ENCODE assay signal across 8 mouse cellular contexts in genomic region chr6:125230571-125230970, GRCm38 (mm10). TPM values are rescaled to one million over a fixed set of nuclear protein-coding genes. Genes with fewer than 3 reads are reported as not detected.
A peak's percentile ranks its signal among the peaks of the same experiment; 100 is the strongest.
DNase-seq lines count a peak whose midpoint lies in the region; ATAC-seq lines count a peak whose summit lies in the region.

No protein-coding gene starts in this region.

- no peak overlapping the region for H3K27ac ChIP-seq in neural tube, embryonic 11.5 days (ENCODE audit: low read depth, low read length)
- H3K27ac ChIP-seq in midbrain, embryonic 12.5 days (replicated peaks), result no peak overlapping the region

- peaks cover 6% of the 10 kb centered on the region for H3K36me3 ChIP-seq in erythroblast, embryonic 14.5 days (ENCODE audit: control insufficient read depth)
- no peaks in the 10 kb centered on the region for H3K36me3 ChIP-seq in neural tube, embryonic 11.5 days (ENCODE audit: control insufficient read depth, insufficient read depth, low read length)
- no peaks in the 10 kb centered on the region for H3K36me3 ChIP-seq in midbrain, embryonic 12.5 days

- no peaks in the 10 kb centered on the region for H3K27me3 ChIP-seq in erythroblast, embryonic 14.5 days (ENCODE audit: control insufficient read depth)
- no peaks in the 10 kb centered on the region for H3K27me3 ChIP-seq in neural tube, embryonic 11.5 days (ENCODE audit: control insufficient read depth, insufficient read depth, low read length)
- H3K27me3 ChIP-seq in midbrain, embryonic 12.5 days, result no peaks in the 10 kb centered on the region

- no peak for ATAC-seq in erythroblast, adult 5-6 weeks (replicated peaks; ENCODE audit: low FRiP score, poor library complexity, severe bottlenecking)
- ATAC-seq in neural tube, embryonic 11.5 days (ENCODE audit: insufficient read depth, low FRiP score, low TSS enrichment), result no peak
- 0 out of 2 replicates have a peak, but pooled peaks have one; percentile 17 for ATAC-seq in midbrain, embryonic 12.5 days (ENCODE audit: low FRiP score, low read depth)

- H3K9ac ChIP-seq in neural tube, embryonic 11.5 days (ENCODE audit: low read length), result 0 out of 2 replicates have a peak overlapping the region, but pooled peaks have one; percentile 6
- no peak overlapping the region for H3K9ac ChIP-seq in midbrain, embryonic 12.5 days (replicated peaks)

- no peaks in the 10 kb centered on the region for H3K9me3 ChIP-seq in erythroblast, embryonic 14.5 days (ENCODE audit: control insufficient read depth, low read length)
- H3K9me3 ChIP-seq in neural tube, embryonic 11.5 days (ENCODE audit: control insufficient read depth, low read length), result no peaks in the 10 kb centered on the region
- no peaks in the 10 kb centered on the region for H3K9me3 ChIP-seq in midbrain, embryonic 12.5 days

- H3K4me1 ChIP-seq in erythroblast, embryonic 14.5 days (ENCODE audit: control insufficient read depth), result peaks cover 31% of the 10 kb centered on the region
- no peaks in the 10 kb centered on the region for H3K4me1 ChIP-seq in neural tube, embryonic 11.5 days (ENCODE audit: control insufficient read depth, insufficient read depth, low read length)
- peaks cover 14% of the 10 kb centered on the region for H3K4me1 ChIP-seq in midbrain, embryonic 12.5 days

- 66% methylated on average over 9 of the region's 9 CpGs for WGBS in neural tube, embryonic 11.5 days
- WGBS in midbrain, embryonic 12.5 days, result 70% methylated on average over 9 of the region's 9 CpGs

- no peak overlapping the region for H3K4me2 ChIP-seq in neural tube, embryonic 11.5 days (ENCODE audit: low read depth)
- H3K4me2 ChIP-seq in midbrain, embryonic 12.5 days (replicated peaks), result 0 out of 2 replicates have a peak overlapping the region, but pooled peaks have one; percentile 2

- H3K4me3 ChIP-seq in erythroblast, embryonic 14.5 days (replicated peaks), result peak overlapping the region; percentile 77
- no peak overlapping the region for H3K4me3 ChIP-seq in neural tube, embryonic 11.5 days (ENCODE audit: low read depth, low read length)
- H3K4me3 ChIP-seq in midbrain, embryonic 12.5 days, result no peak overlapping the region

- no peak for DNase-seq in neural tube, embryonic 11.5 days (ENCODE audit: low spot score)
- no peak for DNase-seq in neural tube, embryonic 10.5 days (ENCODE audit: extremely low spot score, low spot score)
- peak; percentile 59 for DNase-seq in thymus, postnatal 4 days
- no peak for DNase-seq in right cerebral cortex, postnatal 36 days (ENCODE audit: low spot score in 2 of 2)
- DNase-seq in urinary bladder, adult 2 months (ENCODE audit: low spot score), result no peak

RNA-seq across cellular contexts. Expression of gene Tapbpl, which starts 1.1 kb away (rescaled TPM):
- polyA plus RNA-seq in erythroblast, embryonic 14.5 days (2012), result 0.06 and 0.11 TPM in 2 replicates
- 0.84 and 4.4 TPM in 2 replicates for total RNA-seq in erythroblast, adult 5-6 weeks (2015; ENCODE audit: low replicate concordance)
- 3.0 and 4.0 TPM in 2 replicates for total RNA-seq in erythroblast, adult 5-6 weeks (2017; ENCODE audit: low replicate concordance)
- 1.2 and 1.7 TPM in 2 replicates for polyA plus RNA-seq in neural tube, embryonic 11.5 days (2014; fragmentation: Nextera tagmentation; extraction: Ambion mirVana)
- 1.9 and 2.5 TPM in 2 replicates for polyA plus RNA-seq in midbrain, embryonic 12.5 days (2016; fragmentation: Nextera tagmentation; extraction: Ambion mirVana)
- 16.6 and 19.7 TPM in 2 replicates for polyA plus RNA-seq in urinary bladder, adult 2 months (2012; rRNA removed)

RNA-seq across cellular contexts. Expression of gene Cd27, which starts 6.2 kb away (rescaled TPM):
- polyA plus RNA-seq in erythroblast, embryonic 14.5 days (2012), result 0.04 TPM in 1 of 2 replicates, not detected in the other
- 1.7 and 6.3 TPM in 2 replicates for total RNA-seq in erythroblast, adult 5-6 weeks (2015; ENCODE audit: low replicate concordance)
- 0.84 and 1.0 TPM in 2 replicates for total RNA-seq in erythroblast, adult 5-6 weeks (2017; ENCODE audit: low replicate concordance)
- 0.77 and 1.3 TPM in 2 replicates for polyA plus RNA-seq in neural tube, embryonic 11.5 days (2014; fragmentation: Nextera tagmentation; extraction: Ambion mirVana)
- polyA plus RNA-seq in midbrain, embryonic 12.5 days (2016; fragmentation: Nextera tagmentation; extraction: Ambion mirVana), result 1.3 and 2.5 TPM in 2 replicates
- polyA plus RNA-seq in urinary bladder, adult 2 months (2012; rRNA removed), result 0.59 and 0.83 TPM in 2 replicates

RNA-seq across cellular contexts. Expression of gene Vamp1, which starts 15.2 kb away (rescaled TPM):
- polyA plus RNA-seq in erythroblast, embryonic 14.5 days (2012), result 0.13 and 0.14 TPM in 2 replicates
- 2.1 and 4.2 TPM in 2 replicates for total RNA-seq in erythroblast, adult 5-6 weeks (2015; ENCODE audit: low replicate concordance)
- 0.14 and 2.1 TPM in 2 replicates for total RNA-seq in erythroblast, adult 5-6 weeks (2017; ENCODE audit: low replicate concordance)
- 2.2 and 2.5 TPM in 2 replicates for polyA plus RNA-seq in neural tube, embryonic 11.5 days (2014; fragmentation: Nextera tagmentation; extraction: Ambion mirVana)
- polyA plus RNA-seq in midbrain, embryonic 12.5 days (2016; fragmentation: Nextera tagmentation; extraction: Ambion mirVana), result 4.7 and 5.3 TPM in 2 replicates
- polyA plus RNA-seq in urinary bladder, adult 2 months (2012; rRNA removed), result 29.0 and 37.2 TPM in 2 replicates

RNA-seq across cellular contexts. Expression of gene Mrpl51, which starts 39.0 kb away (rescaled TPM):
- 18.9 and 22.8 TPM in 2 replicates for polyA plus RNA-seq in erythroblast, embryonic 14.5 days (2012)
- 40.1 and 54.4 TPM in 2 replicates for total RNA-seq in erythroblast, adult 5-6 weeks (2015; ENCODE audit: low replicate concordance)
- 16.4 and 29.8 TPM in 2 replicates for total RNA-seq in erythroblast, adult 5-6 weeks (2017; ENCODE audit: low replicate concordance)
- 178 and 192 TPM in 2 replicates for polyA plus RNA-seq in neural tube, embryonic 11.5 days (2014; fragmentation: Nextera tagmentation; extraction: Ambion mirVana)
- 165 and 172 TPM in 2 replicates for polyA plus RNA-seq in midbrain, embryonic 12.5 days (2016; fragmentation: Nextera tagmentation; extraction: Ambion mirVana)
- polyA plus RNA-seq in urinary bladder, adult 2 months (2012; rRNA removed), result 69.8 and 72.9 TPM in 2 replicates

RNA-seq across cellular contexts. Expression of gene Ncapd2, which starts 39.1 kb away (rescaled TPM):
- polyA plus RNA-seq in erythroblast, embryonic 14.5 days (2012), result 78.5 and 98.6 TPM in 2 replicates
- 139 and 148 TPM in 2 replicates for total RNA-seq in erythroblast, adult 5-6 weeks (2015; ENCODE audit: low replicate concordance)
- 137 and 246 TPM in 2 replicates for total RNA-seq in erythroblast, adult 5-6 weeks (2017; ENCODE audit: low replicate concordance)
- 137 and 139 TPM in 2 replicates for polyA plus RNA-seq in neural tube, embryonic 11.5 days (2014; fragmentation: Nextera tagmentation; extraction: Ambion mirVana)
- 183 and 192 TPM in 2 replicates for polyA plus RNA-seq in midbrain, embryonic 12.5 days (2016; fragmentation: Nextera tagmentation; extraction: Ambion mirVana)
- 17.3 and 24.3 TPM in 2 replicates for polyA plus RNA-seq in urinary bladder, adult 2 months (2012; rRNA removed)
